Mouse (Mus musculus): ENCODE measurements around the gene Gdpd1.
A peak's percentile ranks its signal among the peaks of the same experiment; 100 is the strongest.
"Not testable (repeated sequence)": the region's sequence is repeated elsewhere in the genome, so short reads cannot be mapped to it uniquely, and the experiment has no call there.

The Gdpd1 gene

GRCm38 (mm10) chr11:87073866-87074440, at the start of gene Gdpd1:
Gdpd1 (minus strand) TSS chr11:87074062.
- DNase-seq (ENCODE audit: low spot score) = peak; percentile 71

DNA sequence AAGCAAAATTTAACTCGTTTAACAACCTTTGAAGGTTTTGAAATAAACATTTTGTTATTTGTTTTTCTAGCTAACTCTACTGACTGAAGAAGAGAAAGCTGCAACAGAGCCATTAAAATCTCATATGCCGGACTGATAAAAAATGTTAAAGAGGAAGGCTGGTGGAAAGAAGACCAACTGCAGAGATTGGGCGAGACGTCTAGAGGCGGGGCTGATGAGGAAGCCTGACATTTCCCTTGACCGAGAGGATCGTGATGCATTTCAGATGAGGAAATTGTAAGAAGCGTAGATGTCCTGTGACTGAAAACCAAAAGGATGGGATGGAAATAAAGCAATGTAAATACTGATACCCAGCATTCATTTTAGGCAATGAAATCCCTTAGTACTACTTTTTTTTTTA, 48.0 kb upstream of the Gdpd1 start:
- no peak for DNase-seq (ENCODE audit: low spot score)

GRCm38 (mm10) chr11:87110172-87110909, 36.5 kb upstream of the Gdpd1 start:
- DNase-seq (ENCODE audit: low spot score) = no peak

DNA sequence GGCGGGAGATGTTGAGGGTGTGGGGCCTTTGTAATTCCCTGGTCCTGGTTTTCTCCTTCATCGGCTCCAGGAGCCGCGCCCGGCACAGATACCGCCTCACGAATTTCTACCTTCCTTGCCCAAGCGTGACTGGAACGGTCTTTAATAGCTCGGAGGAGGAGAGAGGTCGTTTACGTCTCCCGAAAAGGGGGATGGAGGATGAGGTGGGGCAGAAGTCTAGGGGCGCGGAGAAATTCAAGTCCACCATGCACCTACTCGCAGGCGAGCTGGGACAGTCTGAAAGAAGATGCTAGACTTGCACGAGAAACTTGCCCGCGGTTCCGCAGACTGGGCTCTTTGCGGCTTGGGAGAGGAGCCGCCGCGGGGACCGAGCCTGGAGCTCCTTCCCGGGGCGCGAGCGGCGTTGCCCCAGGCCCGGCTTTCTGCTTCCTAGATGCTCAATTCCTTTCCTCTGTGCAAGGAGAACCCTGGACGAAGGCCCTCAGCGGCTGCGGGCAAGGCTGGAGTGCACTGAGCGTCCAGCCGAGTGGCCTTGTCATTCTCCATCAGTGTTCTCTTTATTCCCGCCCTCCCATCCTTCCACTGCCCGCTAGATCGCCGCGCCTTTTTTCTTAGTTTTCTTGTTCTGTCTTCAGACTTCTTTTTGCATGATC, 35.8 kb upstream of the Gdpd1 start:
- DNase-seq (ENCODE audit: low spot score) = no peak

GRCm38 (mm10) chr11:87108755-87109518, 35.1 kb upstream of the Gdpd1 start, which contains the start of gene Ska2:
Ska2 (plus strand) TSS chr11:87109234.
- peak; percentile 88 for DNase-seq (ENCODE audit: low spot score)

DNA sequence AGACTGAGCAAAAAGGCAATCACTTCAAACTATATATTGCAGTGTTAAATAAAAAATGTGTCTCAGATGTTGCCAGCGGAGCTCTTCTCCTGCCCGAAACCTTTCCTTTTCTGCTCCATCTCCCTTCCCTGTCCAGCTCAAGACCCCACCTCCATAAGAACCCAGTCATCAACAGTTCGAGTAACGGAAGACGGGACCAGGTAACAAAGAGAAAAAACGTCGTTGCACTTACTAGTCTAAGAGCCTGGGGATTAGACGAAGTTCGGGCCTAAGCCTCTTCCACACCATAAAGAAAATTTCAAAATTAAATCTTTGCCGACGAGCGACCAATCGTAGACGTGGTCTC, 34.5 kb upstream of the Gdpd1 start, which contains the start of gene Prr11:
Prr11 (minus strand) TSS at position 300 of the 346 bp plus-strand sequence.
- no peak for DNase-seq (ENCODE audit: low spot score)

- no peak for DNase-seq (ENCODE audit: low spot score)
Observed at GRCm38 (mm10) chr11:87087142-87087541, 13.3 kb upstream of the Gdpd1 start.

- peak; percentile 51 for DNase-seq (ENCODE audit: low spot score)
Observed at GRCm38 (mm10) chr11:87086290-87086984, 12.6 kb upstream of the Gdpd1 start, which contains the start of gene Smg8. Smg8 (minus strand) TSS chr11:87086774.

DNA sequence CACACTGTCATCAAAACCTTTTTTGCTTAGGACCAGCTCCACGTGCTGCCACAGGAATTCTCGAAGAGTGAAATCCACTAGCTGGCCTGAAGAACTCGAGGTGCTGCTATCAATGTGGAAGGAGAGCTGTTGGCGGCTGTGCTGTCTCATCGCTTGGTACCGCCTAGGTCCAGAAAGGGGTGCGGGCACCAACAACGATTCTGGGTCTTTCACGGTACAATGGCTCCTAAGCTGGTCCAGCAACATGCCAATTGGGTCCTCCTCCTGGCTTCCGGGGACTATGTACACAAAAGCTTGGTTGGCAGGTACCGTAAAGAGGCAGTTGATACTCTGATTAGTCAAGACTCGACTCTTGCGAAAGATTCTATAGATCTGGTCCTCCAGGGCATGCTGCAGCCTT, 11.6 kb upstream of the Gdpd1 start:
- DNase-seq (ENCODE audit: low spot score) = no peak

- no peak for DNase-seq (ENCODE audit: low spot score)
Observed at GRCm38 (mm10) chr11:87083712-87084111, 9.8 kb upstream of the Gdpd1 start.

GRCm38 (mm10) chr11:87073343-87073865, 458 bp downstream of the Gdpd1 start:
- peak; percentile 28 for DNase-seq (ENCODE audit: low spot score)

DNA sequence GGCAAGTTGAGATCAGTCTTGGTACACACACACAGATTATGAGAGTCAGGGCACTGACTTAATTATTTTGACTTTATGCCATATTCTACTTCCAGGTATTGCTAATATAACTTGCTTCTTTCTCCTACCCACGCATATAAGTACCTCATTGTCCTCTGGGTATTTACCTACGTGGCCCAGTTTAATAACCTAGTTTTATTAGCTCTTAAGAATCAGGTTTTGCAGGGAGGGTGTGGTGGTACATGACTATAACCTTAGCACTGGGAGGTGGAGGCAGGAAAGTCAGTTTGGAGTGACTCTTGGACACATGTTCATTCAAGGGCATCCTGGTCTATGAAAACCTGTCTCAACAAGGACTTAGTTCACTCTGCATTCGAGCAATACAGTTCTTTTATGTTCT, 11.8 kb downstream of the Gdpd1 start:
- no peak for DNase-seq (ENCODE audit: low spot score)

DNA sequence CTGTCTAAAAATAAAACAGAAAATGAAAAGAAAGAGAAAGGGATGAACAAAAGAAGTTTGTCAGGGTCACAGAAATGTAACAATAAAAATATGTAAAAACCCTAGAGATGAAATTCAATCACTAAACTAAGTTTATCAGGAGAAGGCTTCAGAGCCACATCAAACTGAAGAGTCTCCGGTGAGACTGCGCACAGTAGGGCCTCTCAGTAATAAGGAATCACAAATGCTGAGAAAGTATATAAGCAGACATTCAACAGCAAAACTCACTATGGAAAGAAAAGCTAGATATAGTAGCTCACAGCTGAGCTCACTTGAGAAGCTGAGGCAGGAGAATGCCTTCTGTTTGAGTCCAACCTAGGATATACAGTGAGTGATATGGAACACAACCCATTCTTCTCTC, 13.5 kb downstream of the Gdpd1 start:
- DNase-seq (ENCODE audit: low spot score) = no peak

DNA sequence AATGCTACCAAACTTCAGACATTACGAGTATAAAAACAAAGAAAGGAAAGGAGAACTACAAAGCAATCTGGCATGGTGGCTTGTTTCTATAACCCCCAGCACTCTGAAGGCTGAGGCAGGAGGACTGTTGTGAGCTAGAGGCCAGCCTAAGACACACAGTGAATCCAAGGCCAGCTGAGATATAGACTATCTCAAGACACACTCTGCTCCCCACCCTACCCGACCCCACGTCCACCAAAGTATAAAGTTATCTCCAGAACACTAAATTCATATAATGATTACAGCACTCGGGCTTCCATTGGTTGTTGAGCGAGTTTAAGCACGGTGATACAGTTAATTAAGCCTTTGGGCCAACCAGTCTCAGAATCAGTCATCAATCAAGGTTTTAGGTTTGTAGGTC, 17.6 kb downstream of the Gdpd1 start:
- DNase-seq (ENCODE audit: low spot score) = no peak

- DNase-seq (ENCODE audit: low spot score) = not testable (repeated sequence)
Observed at GRCm38 (mm10) chr11:87048900-87049299, 25.0 kb downstream of the Gdpd1 start.

DNA sequence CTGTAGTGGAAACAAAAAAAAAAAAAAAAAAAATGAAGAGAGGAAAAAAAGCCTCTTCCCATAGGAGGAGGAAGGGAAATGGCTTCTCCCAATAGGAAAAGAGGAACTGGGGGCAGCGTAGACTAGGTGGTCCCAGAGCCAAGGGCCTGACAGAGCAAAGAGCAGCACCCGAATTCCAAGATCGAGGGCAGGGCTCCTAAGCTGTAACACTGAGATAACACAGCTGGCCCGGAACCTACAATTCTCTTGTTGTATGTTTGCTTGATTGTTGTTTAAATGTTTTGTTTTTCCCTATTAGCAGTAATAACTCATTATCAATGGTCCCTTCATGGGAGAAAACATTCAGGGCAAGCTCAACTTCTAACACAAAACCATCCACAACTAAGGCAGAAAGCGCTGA, 26.9 kb downstream of the Gdpd1 start:
- DNase-seq (ENCODE audit: low spot score) = no peak

- DNase-seq (ENCODE audit: low spot score) = no peak
Observed at GRCm38 (mm10) chr11:87043052-87043451, 30.8 kb downstream of the Gdpd1 start.

DNA sequence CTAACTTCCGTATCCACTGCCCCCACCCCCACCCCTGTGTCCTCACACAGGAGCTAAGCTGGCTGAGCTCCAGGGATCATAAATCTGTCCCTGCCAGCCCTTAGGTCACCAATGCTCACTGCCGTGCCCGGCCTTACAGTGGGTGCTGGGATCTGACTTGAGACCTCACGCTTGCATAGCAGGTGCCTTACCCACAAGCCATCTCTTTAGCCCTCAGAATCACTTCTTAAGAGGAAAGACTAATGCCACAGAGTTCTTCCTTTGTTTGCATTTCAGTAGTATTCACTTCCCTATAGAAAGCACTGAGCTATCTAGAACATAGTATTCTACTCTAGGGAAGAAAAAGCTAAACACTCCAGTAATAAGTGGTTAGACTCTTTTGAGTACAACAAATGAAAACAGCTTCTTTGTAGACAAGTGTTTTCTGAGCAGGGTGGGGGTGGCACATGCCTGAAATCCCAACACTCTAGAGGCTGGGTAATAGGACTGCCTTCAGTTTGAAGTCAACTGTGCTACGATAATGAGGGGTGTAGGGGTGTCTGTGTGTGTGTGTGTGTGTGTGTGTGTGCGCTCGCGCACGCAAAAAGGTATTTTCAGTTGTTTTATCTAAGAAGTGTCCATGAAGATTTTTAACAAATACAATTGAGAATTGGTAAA, 34.4 kb downstream of the Gdpd1 start:
- no peak for DNase-seq (ENCODE audit: low spot score)

DNA sequence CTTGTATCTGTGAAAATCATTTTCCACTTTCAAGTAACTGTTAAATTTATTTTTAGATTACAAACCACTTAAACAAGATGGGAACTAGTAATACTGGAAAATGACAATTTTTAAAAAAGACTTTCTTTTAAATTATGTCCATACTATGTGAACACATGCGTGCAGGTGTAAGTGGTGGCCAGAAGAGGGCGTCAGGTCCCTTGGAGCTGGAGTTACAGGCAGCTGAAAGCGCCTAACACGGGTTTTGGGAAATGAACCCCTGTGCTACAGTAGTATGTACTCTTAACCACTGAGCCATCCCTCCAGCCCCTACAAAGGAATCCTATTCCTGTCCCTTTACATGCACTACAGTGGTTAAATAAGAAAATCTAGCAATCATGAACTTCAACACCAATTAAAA, 37.7 kb downstream of the Gdpd1 start:
- DNase-seq (ENCODE audit: low spot score) = no peak

GRCm38 (mm10) chr11:87028212-87028611, 45.6 kb downstream of the Gdpd1 start:
- no peak for DNase-seq (ENCODE audit: low spot score)

Measured in ovary, postnatal 10 days (tissue).